Mouse (Mus musculus) B cell, adult 2 months (primary cell): Measurements from ENCODE around the gene Ostf1.

Source experiments
- DNase-seq, 2 experiments: peaks; one replicate each; pipeline ENCODE4 v3.0.0; 2022

Ostf1 gene

GRCm38 (mm10) chr19:18557708-18558107 is 73.9 kb downstream of the Ostf1 start:
- DNase-seq = no peak

GRCm38 (mm10) chr19:18555645-18556044 is 76.0 kb downstream of the Ostf1 start:
- DNase-seq = no peak

- peak; percentile 32 to 37 for DNase-seq
These were observed 83.0 kb downstream of the Ostf1 start for GRCm38 (mm10) chr19:18548668-18549067.
